Mouse (Mus musculus) 3134 (cell line): ENCODE data around the gene Ube2ql1.

Experiments used
- DNase-seq: peaks from one replicate; pipeline ENCODE4 v3.0.0-alpha.2; 2011; ENCODE audit warnings: low spot score; ENCODE audit not compliant: insufficient read length; ENCODE audit errors: extremely low read depth

Ube2ql1 gene

GRCm38 (mm10) chr13:69717860-69718598, 21.7 kb downstream of the Ube2ql1 start:
- no peak for DNase-seq

- DNase-seq, result no peak
These were observed 31.5 kb downstream of the Ube2ql1 start for GRCm38 (mm10) chr13:69708236-69708635.

- no peak for DNase-seq
These were observed 32.2 kb downstream of the Ube2ql1 start for GRCm38 (mm10) chr13:69707496-69707895.

DNA sequence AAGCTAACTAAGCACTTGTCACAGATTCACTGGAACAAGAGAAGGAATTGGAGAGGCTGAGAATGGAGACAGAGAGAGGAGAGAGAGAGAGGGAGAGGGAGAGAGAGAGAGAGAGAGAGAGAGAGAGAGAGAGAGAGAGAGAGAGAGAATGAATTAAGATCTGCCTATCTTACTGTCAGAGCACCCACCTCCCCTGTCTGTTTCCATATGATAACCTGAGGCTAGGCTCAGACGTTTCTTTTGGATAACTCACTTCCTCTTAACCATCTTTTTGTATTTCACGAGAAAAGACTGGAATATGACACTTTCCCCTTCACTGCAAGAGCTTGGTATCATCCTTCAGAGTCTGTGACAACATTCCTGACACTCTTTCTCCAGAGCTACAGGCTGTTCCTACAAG, 32.8 kb downstream of the Ube2ql1 start:
- DNase-seq, result no peak

- DNase-seq, result no peak
These were observed 36.2 kb downstream of the Ube2ql1 start for GRCm38 (mm10) chr13:69703505-69703904.

GRCm38 (mm10) chr13:69701397-69701796, 38.3 kb downstream of the Ube2ql1 start:
- no peak for DNase-seq

DNA sequence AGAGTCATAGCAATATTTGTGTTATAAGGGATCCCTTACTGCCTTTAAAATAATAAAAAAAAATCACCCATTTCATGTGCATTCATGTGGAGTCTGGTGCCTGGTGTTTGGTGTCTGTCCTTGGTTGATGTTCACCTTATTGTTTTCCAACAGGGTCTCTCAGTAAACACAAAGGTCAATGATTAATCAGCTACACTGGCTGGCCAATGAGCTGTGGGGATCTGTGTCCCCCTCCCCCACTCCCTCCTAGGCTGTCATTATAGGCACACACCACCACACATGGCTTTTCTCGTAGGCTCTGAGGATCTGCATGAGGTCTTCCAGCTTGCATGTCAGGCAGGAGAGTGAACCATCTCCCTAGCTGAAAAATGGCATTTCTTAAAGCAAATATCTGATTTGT, 38.9 kb downstream of the Ube2ql1 start:
- no peak for DNase-seq

DNA sequence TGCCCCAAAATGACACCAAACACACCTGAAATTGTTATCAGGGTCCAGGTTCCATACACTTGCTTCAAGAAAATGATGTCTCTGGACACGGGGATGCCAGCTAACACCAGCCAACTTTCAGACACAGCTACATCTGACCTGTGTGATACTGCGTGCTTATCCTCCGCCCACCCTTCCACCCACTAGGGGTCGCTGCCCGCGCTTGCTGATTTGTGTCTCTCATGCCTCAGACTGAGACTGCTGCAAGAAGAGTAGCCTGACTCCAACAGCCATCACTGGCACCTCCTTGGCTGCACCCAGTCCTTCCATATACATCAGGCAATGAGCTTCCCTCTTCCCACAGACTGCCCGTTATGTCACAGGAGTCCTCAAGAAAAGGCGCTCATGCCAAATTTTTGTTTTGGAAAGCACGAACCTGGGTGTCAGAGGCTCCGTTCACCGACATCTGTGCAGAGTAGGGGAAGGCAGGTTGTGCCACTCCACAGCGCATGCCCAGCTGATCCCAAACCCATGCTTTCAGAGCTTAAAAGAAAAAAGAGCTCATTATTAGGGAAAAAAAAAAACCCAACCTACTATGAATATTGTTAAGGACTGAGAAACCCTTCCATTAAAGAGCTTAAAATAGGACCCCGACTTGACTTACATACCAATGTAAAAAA, 43.2 kb downstream of the Ube2ql1 start:
- no peak for DNase-seq

DNA sequence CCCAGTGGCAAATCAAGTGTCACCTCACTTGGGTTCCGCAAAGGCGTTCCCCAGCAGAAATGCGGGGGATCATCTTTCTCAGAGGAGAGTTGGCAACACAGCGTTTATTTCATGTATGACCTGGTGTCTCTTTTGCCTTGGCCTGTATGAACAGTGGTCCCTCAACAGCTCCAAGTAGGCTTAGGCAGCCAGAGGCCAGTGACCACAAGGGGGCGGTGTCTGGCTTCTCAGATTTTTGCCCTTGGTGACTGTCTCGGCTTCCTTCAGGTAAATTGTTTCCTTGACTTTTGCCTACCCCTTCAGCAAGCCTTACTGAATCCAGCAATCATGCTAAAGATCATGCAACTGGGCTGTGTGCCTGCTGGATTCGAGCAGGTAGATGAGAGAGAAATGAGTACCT, 48.6 kb downstream of the Ube2ql1 start:
- DNase-seq, result no peak

GRCm38 (mm10) chr13:69687023-69687422, 52.7 kb downstream of the Ube2ql1 start:
- DNase-seq, result no peak

- no peak for DNase-seq
These were observed 54.3 kb downstream of the Ube2ql1 start for GRCm38 (mm10) chr13:69685406-69685818.

- DNase-seq, result no peak
These were observed 65.6 kb downstream of the Ube2ql1 start for GRCm38 (mm10) chr13:69673921-69674618.

DNA sequence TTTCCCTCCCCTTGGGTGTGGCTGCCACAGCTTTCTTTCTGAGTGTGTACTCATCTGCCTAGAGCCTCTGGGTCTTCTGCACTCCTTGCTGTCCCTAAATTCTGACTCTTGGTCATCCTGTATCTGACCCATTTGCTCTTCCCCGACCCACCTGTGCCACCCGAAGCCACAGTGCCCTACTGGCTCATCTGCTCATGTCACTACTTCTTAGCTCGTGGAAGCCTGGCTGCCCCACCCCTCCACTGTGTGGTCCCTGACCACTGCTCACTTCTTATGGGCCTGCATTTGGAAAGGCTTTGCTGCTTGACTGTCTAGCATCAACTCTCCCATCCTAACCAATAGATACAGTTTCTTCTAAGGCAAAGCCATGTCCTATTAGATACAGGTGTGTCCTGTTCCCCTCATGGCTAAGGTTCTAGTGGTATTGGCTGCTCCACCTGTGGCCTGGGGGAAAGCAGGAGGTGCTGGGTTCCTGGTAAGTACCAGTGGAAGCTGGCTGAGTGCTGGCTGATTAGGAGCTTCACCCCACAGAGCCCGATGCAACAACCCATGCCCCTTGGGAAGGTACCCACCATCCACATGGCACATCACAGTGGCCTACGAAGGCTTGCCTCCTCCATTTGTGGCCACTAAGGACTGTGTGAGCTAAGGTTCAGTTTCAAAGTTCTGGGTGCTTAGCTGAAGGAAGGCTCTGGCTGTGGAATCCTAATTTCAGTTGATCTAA, 66.3 kb downstream of the Ube2ql1 start:
- no peak for DNase-seq

DNA sequence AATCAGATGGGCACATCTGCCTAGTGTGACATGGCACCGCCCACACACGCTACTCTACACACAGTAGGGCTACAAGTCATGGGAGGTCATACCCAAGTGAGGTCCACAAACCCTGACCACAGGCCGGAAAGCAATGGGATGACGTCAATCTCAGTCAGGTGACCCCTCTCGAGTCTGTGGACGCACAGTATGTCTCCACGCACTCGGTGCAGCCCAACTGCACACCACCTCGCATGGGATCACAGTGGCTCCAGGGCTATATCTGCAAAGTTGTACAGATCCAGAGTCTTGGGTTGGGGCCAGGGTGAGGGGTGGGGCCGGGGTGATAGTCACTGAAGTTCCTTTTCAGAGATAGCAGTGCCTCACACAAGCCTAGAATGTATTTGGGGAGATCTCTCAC, 67.1 kb downstream of the Ube2ql1 start:
- DNase-seq, result no peak

DNA sequence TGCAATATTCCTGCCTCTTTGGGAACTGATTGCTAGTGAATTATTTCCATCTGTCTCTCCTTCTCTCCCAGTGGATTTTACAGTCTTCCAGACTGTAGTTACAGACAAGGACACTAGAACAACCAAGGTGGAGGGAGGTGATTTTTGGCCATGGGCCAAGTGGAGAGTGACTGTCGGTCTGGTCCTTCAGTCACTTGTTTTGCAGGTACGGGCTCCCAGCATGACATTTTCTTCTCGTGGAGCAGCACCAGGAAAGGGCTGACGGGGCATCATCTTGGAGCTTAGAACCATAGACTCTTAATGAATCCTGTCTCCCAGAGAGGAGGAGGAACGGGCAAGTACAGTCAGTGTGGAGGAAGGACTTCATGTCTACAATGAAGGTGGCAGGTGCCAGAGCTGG, 67.6 kb downstream of the Ube2ql1 start:
- DNase-seq, result no peak

DNA sequence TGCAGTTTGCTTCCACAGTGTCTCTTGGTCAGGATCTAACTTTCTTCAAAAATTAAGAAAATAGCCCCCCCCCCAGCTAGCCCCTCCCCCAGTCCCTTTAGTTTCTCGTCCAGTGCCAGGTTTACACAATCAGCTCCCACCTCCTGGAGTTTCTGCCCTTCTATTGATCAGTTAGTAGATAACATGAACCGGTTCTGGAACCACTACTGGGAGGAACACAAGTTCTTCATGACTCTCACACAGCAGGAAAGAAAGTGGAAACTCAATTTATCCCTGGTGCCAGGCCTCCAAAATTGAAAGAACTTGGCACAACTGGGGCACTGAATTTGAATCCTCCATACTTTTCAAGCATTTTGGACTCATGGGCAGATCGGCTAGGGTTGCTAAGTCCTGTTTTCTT, 85.2 kb downstream of the Ube2ql1 start:
- no peak for DNase-seq
